Mouse (Mus musculus) right cerebral cortex, postnatal 14 days (tissue): ENCODE data around the gene Morn3.

ENCODE experiments used
- DNase-seq: peaks from one replicate; pipeline ENCODE4 v3.0.0; 2022

Gene Morn3

DNA sequence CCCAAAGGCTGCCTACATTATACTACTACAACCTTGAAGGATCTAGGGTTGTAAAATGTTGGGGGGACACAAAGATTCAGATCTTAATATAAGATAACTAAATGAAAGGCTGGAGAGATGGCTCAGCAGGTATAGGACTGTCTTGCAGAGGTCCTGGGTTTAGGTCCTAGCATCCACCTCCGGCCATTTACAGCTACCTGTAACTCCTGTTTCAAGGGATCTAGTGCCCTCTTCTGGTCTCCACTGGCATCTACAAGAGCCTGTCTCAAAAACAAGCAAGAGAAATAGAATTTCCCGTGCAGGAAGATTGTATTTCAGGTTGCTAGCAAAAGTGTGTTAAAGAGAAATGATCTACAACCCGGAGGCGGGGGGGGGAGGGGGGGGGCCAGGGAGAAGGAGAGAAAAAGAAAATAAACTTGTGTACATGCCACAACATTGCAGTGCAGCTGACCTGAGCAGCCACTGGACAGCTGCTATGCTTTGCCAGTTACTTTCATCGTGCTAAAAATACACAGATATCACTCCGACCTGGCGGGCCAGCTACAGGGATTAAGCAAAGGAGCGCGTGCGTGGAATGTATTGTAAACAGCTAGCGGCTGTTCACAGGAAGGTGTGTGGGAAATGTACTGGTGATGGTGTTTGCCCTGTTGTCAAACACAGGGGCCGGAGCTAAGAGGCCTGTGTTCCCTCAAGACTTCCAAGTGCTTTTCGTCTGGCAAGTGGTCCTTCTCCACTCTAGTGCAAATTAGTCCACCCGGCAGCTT, 13.1 kb upstream of the Morn3 start:
- DNase-seq: no peak

DNA sequence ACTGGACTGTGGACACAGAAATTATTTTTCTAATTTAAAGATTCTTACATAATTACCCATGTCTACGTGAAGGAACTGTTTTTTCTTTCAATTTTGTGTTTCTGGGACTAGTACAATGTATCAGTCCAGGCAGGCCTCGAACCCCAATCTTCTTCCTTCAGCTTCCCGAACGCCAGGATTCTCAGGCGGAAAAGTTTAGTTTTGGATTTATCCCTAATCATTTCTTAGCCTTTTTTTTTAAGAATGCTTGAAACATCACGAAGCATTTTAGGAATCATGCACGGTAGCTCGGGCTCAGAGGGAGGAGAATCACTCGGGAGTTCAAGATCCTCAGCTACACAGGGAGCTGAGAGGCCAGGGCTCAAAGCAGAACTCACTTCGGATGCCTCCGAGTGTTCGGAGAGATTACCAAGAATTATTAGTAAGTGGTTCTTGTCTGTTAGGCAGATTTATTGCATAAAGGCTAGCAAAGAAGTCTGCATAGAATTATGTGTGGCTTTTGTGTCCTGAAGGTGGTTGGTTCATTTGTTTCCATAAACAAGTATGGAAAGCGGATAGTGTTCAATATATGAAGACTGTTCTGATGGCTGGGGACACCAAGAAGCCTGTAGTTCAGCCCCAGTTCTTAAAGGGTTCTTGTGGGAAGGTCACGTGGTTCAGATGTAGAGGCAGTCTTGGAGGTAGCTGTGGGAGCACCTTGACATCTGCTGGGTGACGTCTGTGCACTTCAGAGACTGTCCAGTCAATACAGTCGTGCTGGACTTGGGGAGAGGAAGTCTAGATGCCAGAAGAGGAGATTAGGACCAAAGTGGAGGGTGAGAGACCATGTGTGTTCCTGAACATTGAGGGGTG, 11.7 kb upstream of the Morn3 start:
- DNase-seq: no peak

DNA sequence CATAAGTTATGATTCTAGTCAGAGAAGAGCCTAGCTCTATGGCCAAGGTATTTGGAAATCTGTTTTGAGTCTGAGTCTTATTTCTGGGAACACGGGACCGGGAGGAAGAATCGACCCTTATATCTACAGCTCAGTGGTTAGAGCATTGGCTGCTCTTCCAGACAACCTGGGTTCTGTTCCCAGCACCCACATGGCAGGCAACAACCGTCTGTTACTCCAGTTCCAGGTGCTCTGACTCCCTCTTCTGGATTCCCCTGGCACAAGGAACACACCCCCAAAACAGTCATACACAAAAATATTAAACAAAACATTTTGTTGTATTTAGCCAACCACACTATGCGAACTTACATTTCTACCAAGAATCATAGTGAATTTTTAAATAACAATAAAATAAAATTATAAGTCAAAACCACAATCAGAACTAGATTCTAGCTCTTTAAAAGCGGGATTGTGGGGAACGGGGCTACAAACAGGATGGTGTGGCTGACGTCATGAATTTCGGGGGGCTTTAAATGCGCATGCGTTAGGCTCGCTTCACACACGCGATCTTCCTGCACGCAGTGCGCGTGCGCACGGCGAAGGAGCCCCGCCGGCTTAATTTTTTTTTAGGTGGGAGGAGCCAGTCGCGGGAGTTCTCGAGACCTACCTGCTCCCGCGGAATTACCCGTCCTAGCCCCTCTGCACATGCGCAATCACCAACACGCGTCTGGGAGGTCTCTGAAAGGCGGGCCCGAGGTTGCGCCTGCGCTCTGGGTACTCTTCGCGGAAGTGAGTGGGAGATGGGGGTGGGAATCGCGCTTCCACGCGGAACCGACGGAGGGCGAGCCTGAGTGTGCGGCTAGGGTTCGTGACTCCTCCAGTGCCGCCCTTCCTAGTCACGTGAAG, 10.8 kb upstream of the Morn3 start:
- DNase-seq: peak; percentile 99

DNA sequence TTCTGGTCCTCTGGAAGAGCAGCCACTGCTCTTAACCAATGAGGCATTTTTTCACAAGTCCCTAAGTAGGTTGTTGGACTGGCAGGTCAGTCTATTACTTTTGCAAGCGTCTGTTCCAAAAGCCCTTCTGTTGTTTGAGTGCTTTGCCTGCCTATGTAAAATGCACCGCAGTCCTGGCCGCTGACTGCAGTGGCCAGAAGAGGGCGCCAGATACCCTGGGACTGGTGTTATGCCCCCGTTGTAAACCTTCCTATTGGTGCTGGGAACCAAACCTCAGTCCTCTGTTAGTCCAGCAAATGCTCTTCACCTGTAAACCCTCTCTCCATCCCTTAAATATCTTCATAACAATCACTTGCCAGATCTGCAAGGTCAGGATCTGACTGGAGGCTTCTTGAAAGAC, 4.9 kb upstream of the Morn3 start:
- DNase-seq: no peak

DNA sequence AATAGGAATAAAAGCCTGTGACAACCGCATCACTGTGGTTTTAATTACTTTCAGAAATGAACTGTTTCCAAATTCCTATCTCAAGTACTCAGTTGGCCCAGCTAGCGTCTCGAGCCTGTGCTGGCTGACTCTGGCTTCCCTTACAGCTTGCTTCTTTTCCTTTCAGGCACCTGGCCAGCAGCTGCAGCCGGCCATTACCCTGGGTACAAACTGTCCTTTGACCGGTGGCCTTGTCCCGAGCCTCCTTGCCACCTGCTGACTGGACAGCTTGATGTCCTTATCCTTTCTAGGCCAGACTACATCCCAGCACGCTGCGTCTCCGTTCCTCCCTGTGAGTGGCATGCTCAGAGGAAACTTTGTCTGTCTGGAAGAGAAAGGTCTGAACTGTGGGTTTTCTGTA, 4.1 kb upstream of the Morn3 start:
- DNase-seq: no peak

DNA sequence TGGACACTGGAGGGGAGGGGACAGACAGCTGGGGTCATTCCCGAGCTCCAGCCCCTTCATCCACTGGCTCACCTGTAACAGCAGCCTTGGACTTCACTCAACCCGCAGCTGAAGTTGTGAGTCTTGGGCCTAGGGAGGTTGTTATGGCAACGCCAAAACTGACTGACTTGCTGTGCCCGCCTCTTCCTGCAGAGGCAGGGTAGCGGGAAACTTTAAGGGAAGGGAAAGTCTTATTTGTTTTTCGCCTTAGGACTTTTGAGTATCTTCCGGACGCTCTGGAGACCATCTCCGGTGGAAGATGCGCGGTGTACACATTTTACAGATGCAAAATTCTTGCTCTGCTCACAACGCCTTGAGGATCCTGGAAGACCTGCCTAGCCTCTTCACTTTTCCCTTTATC, 2.5 kb upstream of the Morn3 start:
- DNase-seq: no peak

DNA sequence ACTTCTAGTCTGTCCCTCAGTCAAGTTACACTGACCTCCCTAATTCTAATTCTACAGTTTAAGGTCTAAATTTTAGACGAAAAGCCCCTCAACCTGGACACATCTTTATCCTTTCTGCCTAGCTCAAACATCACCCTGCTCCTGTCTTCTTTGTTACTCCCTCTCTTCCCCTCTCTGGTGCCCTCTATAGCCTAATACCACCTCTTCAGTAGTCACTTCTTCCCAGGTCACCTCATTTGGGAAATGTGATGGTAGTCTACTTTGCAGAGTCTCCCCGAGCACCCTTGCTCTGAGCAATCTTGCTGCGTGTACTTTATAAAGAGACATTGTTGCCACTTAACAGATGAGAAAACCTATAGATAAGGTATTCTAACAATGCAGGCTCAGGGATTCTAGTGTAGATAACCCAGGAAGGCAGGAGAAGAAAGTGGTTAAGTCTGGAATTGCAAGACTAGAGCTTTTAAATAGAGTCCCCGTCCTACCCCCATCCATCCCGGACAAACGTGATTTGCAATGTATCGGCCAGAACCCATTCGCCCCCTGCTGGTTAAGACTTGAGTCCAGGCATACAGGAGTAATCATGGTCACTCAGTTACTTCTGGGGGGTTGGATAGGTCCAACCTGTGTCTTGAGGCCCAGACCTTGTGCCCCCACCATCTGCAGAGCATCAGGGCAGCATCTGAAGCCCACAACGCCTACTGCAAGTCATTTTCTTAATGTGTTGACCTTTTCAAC, 1.1 kb downstream of the Morn3 start:
- DNase-seq: peak; percentile 60

DNA sequence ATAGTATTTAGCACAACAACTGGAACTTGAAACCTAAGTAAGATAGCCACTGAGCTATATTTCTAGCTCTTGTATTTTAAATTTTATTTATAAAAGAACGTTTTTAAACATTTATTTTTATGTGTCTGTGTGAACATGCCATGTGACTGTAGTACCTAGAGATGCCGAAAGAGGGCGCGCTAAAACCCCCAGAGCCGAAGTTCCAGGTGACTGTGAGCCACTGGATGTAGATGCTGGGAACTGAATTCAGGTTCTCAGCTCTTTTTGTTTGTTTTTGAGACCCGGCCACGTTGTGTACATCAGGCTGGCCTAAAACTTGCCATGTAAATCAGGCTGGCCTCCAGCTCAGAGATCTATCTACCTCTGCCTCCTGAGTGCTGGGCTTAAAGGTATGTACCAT, 3.0 kb downstream of the Morn3 start:
- peak; percentile 26 for DNase-seq

DNA sequence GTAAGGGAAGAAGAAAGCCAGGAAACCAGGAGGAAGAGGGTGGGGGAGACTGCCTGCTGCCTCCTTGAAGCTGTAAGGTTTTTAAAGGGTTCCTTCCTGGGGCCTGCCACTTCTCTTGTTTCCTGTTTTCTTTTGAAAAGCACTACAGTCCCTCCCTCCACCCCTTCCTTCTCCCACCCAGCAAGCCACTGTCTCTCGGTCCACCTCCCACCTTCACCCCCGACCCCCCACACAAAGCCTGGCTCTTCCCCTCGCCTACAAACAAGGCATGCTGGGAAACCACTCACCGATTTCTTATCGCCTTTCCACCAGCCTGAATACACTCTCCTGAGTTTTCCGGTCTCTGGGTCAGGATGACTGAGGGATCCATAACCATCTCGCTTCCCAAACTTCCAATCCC, 6.0 kb downstream of the Morn3 start:
- DNase-seq: no peak

DNA sequence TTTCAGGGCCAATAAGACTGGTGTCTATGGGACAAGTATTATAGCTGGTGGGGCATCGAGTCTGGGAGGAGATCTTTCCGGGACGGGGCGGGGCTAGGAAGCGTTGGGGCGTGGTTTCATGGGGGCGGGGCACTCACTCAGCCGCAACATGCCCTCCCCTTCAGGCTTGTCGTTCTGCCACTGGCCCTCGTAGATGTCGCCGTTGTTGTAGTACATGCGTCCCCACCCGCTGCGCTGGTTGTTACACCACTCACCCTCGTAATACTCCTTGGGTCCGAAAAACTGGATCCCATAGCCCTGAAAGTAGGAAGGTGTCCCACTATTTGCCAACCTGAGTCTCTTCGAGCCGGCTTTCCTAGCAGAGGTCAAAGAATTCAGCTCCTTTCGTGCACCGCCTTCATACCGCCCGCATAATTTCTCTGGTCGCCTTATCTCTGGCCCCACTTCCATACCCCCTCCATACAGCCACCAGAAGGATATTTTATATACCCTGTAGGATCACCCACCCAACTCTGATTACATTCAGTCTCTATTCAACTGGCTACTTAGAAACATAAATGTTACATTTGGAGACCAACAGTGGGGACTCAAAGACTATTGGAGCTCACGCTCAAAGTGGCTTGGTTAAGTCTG, 7.6 kb downstream of the Morn3 start:
- DNase-seq: peak; percentile 40

DNA sequence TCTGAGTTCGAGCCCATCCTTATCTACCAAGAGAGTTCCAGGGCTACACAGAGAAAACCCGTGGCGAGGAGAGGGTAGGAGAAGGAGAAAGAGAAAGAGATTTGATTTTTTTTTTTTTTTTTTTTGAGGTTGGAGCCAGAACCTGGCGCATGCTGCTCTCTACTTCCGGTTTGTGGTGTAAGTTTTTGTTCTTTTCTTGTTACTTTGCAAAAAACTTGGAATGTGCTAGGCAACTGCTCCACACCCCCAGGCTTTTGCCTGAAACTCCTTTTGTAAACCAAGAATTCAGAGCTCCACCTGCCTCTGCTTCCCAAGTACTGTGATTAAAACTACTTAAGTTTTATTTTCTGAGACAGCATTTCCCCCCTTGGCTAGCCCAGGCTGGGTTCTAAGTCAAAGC, 8.7 kb downstream of the Morn3 start:
- no peak for DNase-seq

DNA sequence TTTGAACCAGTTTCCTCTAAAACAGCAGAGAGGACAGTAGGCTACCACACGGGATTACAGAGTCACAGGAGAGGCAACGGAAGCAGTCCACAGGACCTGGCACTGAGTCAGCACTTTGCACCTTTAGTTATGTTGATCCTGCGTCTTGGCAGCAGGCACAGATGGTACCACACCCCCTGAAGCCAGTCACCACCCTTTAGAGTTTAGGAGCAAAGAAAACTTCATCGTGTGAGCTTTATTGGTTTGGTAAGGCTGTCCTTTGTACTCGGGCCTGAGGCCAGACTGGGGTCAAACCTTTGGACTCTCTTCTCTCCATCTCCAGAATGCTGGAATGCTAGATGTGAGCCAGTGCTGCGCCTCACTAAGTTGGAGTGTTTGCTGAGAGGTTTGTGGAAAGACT, 11.3 kb downstream of the Morn3 start:
- DNase-seq: no peak

DNA sequence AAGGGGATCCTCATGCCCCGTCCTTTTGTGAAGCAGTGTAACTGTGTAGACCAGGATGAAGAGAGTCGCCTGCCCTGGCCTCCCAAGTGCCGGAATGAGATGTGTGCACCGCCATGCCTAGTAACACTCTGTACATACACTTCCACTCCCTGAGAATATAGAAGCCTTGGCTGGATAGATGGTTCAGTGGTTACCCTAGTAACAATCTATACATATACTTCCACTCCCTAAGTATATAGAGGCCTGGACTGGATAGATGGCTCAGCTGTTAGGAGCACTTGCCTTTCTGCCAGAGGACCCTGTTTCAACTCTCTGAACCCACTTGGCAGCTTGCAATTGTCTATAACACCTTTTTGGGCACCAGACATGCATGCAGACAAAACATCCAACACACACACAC, 11.7 kb downstream of the Morn3 start:
- no peak for DNase-seq

DNA sequence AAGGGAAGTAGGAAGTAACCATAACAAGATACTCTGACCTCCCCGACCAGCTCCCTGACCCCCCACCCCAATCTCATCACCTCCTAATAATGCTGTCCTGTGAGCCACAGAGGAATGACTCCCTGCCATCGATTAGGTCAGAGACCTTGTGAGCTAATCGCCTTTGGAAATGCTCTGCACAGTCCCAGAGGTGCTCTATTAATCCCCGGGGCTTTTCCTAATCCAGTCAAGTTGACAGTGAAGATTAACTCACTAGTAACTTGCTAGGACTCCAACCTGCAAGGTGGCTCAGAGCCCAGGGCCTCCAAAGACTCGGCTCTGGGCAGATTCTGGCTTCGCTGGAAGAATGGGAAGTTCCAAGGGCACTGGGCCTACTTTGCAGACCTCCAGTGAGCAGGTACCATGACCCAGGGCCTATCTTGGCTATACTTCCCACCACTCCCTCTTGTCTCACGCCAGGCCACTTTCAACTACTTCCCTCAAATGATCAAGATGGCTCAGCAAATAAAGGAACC, 13.1 kb downstream of the Morn3 start:
- DNase-seq: no peak

DNA sequence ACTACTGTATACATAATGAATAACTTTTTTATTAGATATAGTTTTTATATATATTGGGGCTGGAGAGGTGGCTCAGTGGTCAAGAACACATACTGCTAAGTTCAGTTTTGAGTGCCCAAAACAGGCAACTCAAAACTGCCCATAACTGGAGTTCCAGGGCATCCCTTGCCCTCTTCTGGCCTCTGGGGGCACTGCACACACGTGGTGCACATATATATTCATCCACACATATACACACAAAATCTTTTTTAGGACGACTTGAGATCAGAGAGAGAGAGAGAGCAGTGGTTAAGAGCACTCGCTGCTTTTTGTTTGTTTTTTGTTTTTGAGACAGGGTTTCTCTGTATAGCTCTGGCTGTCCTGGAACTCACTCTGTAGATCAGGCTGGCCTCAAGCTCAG, 15.5 kb downstream of the Morn3 start:
- no peak for DNase-seq

DNA sequence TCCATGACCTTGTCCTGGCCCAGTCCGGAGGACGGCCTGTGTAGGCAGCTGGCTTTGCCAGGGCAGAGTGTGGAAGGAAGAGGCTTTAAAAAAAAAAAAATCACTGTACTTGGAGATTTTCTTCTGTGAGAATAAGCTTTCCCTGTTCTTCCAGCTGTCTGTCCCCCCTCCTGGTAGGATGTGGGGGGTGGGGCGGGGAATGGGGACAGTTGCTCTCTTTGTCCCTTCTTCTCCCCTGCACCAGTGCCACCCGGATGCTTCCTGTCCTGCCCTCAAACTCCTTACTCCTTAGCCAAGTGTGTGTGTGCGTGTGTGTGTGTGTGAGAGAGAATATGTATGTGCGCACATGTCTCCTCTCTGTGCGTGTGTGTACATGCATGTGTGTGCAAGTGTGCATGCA, 17.1 kb downstream of the Morn3 start:
- DNase-seq: no peak

DNA sequence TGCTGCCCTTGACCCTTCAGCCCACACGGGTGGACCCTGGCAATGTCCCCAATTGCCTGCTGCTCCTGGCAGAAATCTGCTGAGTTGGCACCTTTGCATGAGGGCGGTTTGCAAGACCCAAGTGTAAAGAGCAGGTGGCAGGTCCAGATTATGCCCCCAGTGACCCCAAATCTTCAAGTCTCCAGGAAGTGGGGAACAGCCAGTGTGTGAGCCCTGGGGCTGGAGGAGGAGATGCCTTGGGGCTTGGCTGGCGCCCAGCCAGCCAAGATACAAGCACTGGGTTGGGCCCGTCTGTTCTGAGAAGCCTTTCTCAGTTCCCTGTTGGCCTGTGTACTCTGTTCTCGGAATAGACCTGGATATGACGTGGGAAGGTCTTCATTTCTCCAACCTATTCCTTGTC, 19.4 kb downstream of the Morn3 start:
- no peak for DNase-seq

DNA sequence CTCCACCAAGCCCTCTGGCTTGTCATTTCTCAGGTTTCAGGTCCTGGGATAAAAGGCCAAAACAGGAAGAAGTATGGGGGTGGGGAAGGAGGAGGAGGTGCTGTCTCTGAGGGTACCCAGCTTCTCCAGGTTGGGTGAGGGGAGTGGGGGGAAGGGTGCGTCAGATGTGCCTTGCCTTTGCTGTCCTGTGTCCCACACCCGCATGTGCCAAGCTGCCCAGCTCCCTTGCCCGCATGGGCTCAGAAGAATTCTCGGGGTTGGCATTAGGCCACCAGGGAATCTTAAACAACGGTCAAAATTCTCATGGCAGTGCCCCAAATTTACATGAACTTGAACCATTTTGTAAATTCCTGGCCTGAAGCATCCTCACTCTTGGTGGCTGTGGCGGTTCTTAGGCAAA, 20.4 kb downstream of the Morn3 start:
- DNase-seq: no peak

DNA sequence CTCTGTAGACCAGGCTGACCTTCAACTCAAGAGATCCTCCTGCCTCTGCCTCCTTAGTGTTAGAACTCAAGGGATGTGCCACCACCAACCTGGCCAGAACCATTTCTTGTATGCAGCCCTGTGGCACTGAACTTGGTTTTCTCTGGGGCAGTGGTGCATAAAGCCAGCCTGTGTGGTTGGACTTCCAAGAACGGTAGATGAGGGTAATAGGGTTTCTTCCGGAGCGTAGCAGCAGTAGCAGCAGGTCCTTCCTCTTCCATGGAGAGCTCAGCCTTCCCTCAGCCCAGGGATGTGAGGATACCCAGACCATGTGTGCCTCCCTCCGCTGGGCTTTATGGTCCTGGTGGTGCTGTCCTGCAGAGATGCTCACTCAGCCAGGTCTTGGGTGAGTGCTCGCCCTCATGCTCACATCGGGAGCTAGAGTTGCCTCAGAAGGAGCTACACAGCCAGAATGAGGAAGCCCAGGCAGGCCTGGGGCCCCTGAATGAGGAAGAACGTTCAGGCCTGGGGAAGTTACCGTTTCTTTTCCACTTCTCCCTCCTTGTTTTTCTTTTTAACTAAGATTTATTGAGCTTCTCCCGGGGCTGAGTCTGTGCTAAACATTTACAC, 21.7 kb downstream of the Morn3 start:
- DNase-seq: no peak

DNA sequence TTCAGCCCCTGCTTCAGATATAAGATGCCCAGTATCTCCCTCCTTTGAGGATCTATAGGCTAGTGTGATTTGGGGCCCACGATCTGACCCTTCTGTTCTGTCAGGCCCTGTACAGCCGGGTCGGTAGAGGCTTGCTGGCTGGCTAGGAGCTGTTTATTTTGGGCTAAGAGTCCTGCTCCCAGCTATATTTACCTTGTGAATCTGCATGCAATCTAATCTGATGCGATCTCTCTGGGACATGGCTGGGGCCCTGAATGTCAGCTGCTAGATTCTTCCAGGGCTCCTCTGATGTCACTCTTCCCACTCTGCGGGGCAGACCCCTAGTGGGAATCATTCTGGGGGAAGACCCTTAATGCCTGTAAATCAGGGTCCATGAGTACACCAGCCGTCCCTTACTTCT, 22.5 kb downstream of the Morn3 start:
- no peak for DNase-seq

DNA sequence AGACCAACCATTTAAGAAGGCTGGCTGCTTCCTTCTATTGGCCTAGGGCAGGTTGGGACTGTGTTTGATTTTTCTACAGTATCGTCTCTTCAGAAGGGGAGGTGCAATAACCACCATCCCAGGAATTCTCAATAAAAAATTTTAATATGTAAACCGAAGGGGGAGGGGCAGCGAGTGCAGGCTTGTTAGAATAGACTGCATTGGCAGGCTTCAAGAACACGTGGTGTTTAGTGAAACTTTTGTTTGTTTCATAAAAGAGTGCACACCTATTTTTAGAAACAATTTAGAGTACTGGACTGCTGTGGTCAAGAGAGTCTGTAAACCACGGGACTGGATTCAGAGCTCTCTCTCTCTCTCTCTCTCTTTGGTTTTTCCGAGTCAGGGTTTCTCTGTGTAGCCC, 23.8 kb downstream of the Morn3 start:
- no peak for DNase-seq

DNA sequence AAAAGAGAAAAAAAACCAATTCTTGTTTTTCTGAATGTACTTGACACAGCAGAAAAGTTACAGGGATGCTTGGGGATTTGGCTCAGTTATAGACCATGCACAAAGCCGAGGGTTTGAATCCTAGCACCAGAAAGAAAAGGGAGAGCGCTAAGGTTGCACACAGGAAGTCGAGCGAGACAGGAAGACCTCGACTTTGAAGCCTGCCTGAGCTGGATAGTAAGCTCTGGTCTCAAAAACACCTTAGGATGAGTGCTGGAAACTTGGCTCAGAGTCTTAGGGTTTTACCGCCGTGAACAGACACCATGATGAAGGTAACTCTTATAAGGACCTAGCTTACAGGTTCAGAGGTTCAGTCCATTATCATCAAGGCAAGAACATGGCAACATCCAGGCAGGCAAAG, 25.4 kb downstream of the Morn3 start:
- no peak for DNase-seq
